ENCODE assay signal across 8 mouse cellular contexts in genomic region chr1:180848114-180848510, GRCm38 (mm10). TPM values are rescaled to one million over a fixed set of nuclear protein-coding genes. Genes with fewer than 3 reads are reported as not detected.
DNase-seq lines count a peak whose midpoint lies in the region; ATAC-seq and TF ChIP-seq lines count a peak whose summit lies in the region.

No protein-coding gene starts in this region.

- H3K4me1 ChIP-seq in G1E (ENCODE audit: insufficient read depth, low read depth, low read length): peaks cover 50% of the 10 kb centered on the region
- H3K4me1 ChIP-seq in forebrain, embryonic 15.5 days: peaks cover 48% of the 10 kb centered on the region
- H3K4me1 ChIP-seq in liver, postnatal 0 days (ENCODE audit: insufficient read depth): peaks cover 43% of the 10 kb centered on the region
- H3K4me1 ChIP-seq in neural tube, embryonic 13.5 days (replicated peaks): peaks cover 48% of the 10 kb centered on the region
- peaks cover 8% of the 10 kb centered on the region for H3K4me1 ChIP-seq in testis, adult 2 months (ENCODE audit: control insufficient read depth, insufficient read depth, low read length)

- TF ChIP-seq POLR2A in testis, adult 2 months (IDR thresholded peaks at IDR 0.05; ENCODE audit: control insufficient read depth, low read depth, low read length): no peak

- peak; percentile 59 for ATAC-seq in G1E (ENCODE audit: extremely low read depth, insufficient number of reproducible peaks, low FRiP score, poor library complexity, severe bottlenecking)
- peak; percentile 62 for ATAC-seq in forebrain, embryonic 15.5 days (replicated peaks)
- peak; percentile 21 for ATAC-seq in liver, postnatal 0 days
- ATAC-seq in neural tube, embryonic 13.5 days (ENCODE audit: low read depth): peak; percentile 57

- intact Hi-C loops in heart, postnatal 14 days (cut with DNase I): loop anchor here (1.0 kb wide), 1 partner anchor 34 kb away; no protein-coding TSS in a partner anchor

- H3K27ac ChIP-seq in forebrain, embryonic 15.5 days (replicated peaks): peak overlapping the region; percentile 99
- H3K27ac ChIP-seq in liver, postnatal 0 days (ENCODE audit: low read depth): peak overlapping the region; percentile 95
- H3K27ac ChIP-seq in neural tube, embryonic 13.5 days (replicated peaks): peak overlapping the region; percentile 100
- H3K27ac ChIP-seq in testis, adult 2 months (ENCODE audit: control insufficient read depth, insufficient read depth, low read depth, low read length): peak overlapping the region; percentile 88

- H3K4me3 ChIP-seq in G1E (ENCODE audit: low read depth, low read length): peak overlapping the region; percentile 67
- H3K4me3 ChIP-seq in forebrain, embryonic 15.5 days: peak overlapping the region; percentile 34
- H3K4me3 ChIP-seq in liver, postnatal 0 days (ENCODE audit: low read depth, low read length): peak overlapping the region; percentile 48
- peak overlapping the region; percentile 33 for H3K4me3 ChIP-seq in neural tube, embryonic 13.5 days
- peak overlapping the region; percentile 26; the same call in 1 of the 2 replicates for H3K4me3 ChIP-seq in testis, adult 2 months (ENCODE audit: control insufficient read depth, low read depth, low read length)

- WGBS in forebrain, embryonic 15.5 days: 0% methylated on average over 9 of the region's 9 CpGs
- 1% methylated on average over 9 of the region's 9 CpGs for WGBS in liver, postnatal 0 days (ENCODE audit: insufficient replicate concordance)
- WGBS in neural tube, embryonic 13.5 days: 2% methylated on average over 9 of the region's 9 CpGs

- TF ChIP-seq EP300 in liver, postnatal 0 days (IDR thresholded peaks at IDR 0.05; ENCODE audit: low read depth): peak; percentile 34; the same call in 1 of the 2 replicates

- H3K36me3 ChIP-seq in G1E (replicated peaks): peaks cover 10% of the 10 kb centered on the region
- H3K36me3 ChIP-seq in forebrain, embryonic 15.5 days: no peaks in the 10 kb centered on the region
- H3K36me3 ChIP-seq in liver, postnatal 0 days (replicated peaks; ENCODE audit: insufficient read depth, low read length): no peaks in the 10 kb centered on the region
- no peaks in the 10 kb centered on the region for H3K36me3 ChIP-seq in neural tube, embryonic 13.5 days
- no peaks in the 10 kb centered on the region for H3K36me3 ChIP-seq in testis, adult 2 months (ENCODE audit: control insufficient read depth, insufficient read depth, low read length)

- H3K27me3 ChIP-seq in G1E (ENCODE audit: insufficient read depth, low read length): no peaks in the 10 kb centered on the region
- no peaks in the 10 kb centered on the region for H3K27me3 ChIP-seq in forebrain, embryonic 15.5 days
- no peaks in the 10 kb centered on the region for H3K27me3 ChIP-seq in liver, postnatal 0 days (ENCODE audit: insufficient read depth, low read length)
- no peaks in the 10 kb centered on the region for H3K27me3 ChIP-seq in neural tube, embryonic 13.5 days
- H3K27me3 ChIP-seq in testis, adult 2 months (ENCODE audit: control insufficient read depth, insufficient read depth, low read length): no peaks in the 10 kb centered on the region

- H3K4me2 ChIP-seq in forebrain, embryonic 15.5 days (replicated peaks): peak overlapping the region; percentile 56
- H3K4me2 ChIP-seq in liver, postnatal 0 days (ENCODE audit: low read depth, low read length): peak overlapping the region; percentile 76
- H3K4me2 ChIP-seq in neural tube, embryonic 13.5 days: peak overlapping the region; percentile 61

- TF ChIP-seq CTCF in G1E (IDR thresholded peaks at IDR 0.05; ENCODE audit: low read depth, low read length): no peak
- no peak for TF ChIP-seq CTCF in liver, postnatal 0 days (IDR thresholded peaks at IDR 0.05; ENCODE audit: low read depth)
- no peak for TF ChIP-seq CTCF in testis, adult 2 months (IDR thresholded peaks at IDR 0.05; ENCODE audit: control insufficient read depth, insufficient read depth, insufficient replicate concordance, low read depth, low read length)

- H3K9ac ChIP-seq in forebrain, embryonic 15.5 days (replicated peaks): peak overlapping the region; percentile 48
- H3K9ac ChIP-seq in liver, postnatal 0 days (replicated peaks): peak overlapping the region; percentile 64
- H3K9ac ChIP-seq in neural tube, embryonic 13.5 days: peak overlapping the region; percentile 79

- DNase-seq in G1E (ENCODE audit: low spot score): peak; percentile 79
- peak; percentile 78 for DNase-seq in cerebellum, adult 11-12 months
- DNase-seq in heart, postnatal 14 days: peak; percentile 69 to 76
- peak; percentile 74 for DNase-seq in layer of hippocampus, adult 11-12 months (ENCODE audit: low spot score)
- DNase-seq in liver, postnatal 0 days: peak; percentile 69

- H3K9me3 ChIP-seq in G1E (replicated peaks): no peaks in the 10 kb centered on the region
- no peaks in the 10 kb centered on the region for H3K9me3 ChIP-seq in forebrain, embryonic 15.5 days
- H3K9me3 ChIP-seq in liver, postnatal 0 days (ENCODE audit: low read length): no peaks in the 10 kb centered on the region
- H3K9me3 ChIP-seq in neural tube, embryonic 13.5 days: no peaks in the 10 kb centered on the region

RNA-seq across cellular contexts. Expression of gene Sde2, which starts 2.8 kb away (rescaled TPM):
- total RNA-seq in G1E (2014; fragmentation: Nextera tagmentation): 41.0 and 43.2 TPM in 2 replicates
- 52.6 and 72.2 TPM in 2 replicates for total RNA-seq in G1E (2017)
- polyA plus RNA-seq in G1E (2012): 37.2 and 51.6 TPM in 2 replicates
- polyA plus RNA-seq in forebrain, embryonic 15.5 days (2015; fragmentation: Nextera tagmentation; extraction: Ambion mirVana): 35.7 and 35.9 TPM in 2 replicates
- 10 to 100 TPM; 12.4 to 14.9 TPM for total RNA-seq in heart, postnatal 14 days (2021)
- 11.5 and 11.8 TPM in 2 replicates for polyA plus RNA-seq in liver, postnatal 0 days (2015; fragmentation: Nextera tagmentation; extraction: Ambion mirVana)
- 25.7 and 33.7 TPM in 2 replicates for polyA plus RNA-seq in neural tube, embryonic 13.5 days (2015; fragmentation: Nextera tagmentation; extraction: Ambion mirVana)
- 9.1 and 11.1 TPM in 2 replicates for polyA plus RNA-seq in testis, adult 2 months (2012; rRNA removed)

RNA-seq across cellular contexts. Expression of gene H3f3a, which starts 34.4 kb away (rescaled TPM):
- total RNA-seq in G1E (2014; fragmentation: Nextera tagmentation) (1,182 and 1,327 TPM in 2 replicates), G1E (2017) (2,511 and 3,138 TPM in 2 replicates)
- 1,136 and 1,527 TPM in 2 replicates for polyA plus RNA-seq in G1E (2012)
- polyA plus RNA-seq in forebrain, embryonic 15.5 days (2015; fragmentation: Nextera tagmentation; extraction: Ambion mirVana): 3,899 and 4,029 TPM in 2 replicates
- 100 to 1,000 TPM; 659 to 710 TPM for total RNA-seq in heart, postnatal 14 days (2021)
- polyA plus RNA-seq in liver, postnatal 0 days (2015; fragmentation: Nextera tagmentation; extraction: Ambion mirVana): 1,306 and 1,327 TPM in 2 replicates
- polyA plus RNA-seq in neural tube, embryonic 13.5 days (2015; fragmentation: Nextera tagmentation; extraction: Ambion mirVana): 3,608 and 3,867 TPM in 2 replicates
- polyA plus RNA-seq in testis, adult 2 months (2012; rRNA removed): 538 and 540 TPM in 2 replicates

RNA-seq across cellular contexts. Expression of gene Lefty2, which starts 44.8 kb away (rescaled TPM):
- total RNA-seq in G1E (2014; fragmentation: Nextera tagmentation): not detected in 2 replicates
- total RNA-seq in G1E (2017): 0.06 and 0.11 TPM in 2 replicates
- not detected in 2 replicates for polyA plus RNA-seq in G1E (2012)
- polyA plus RNA-seq in forebrain, embryonic 15.5 days (2015; fragmentation: Nextera tagmentation; extraction: Ambion mirVana): 3.7 and 4.5 TPM in 2 replicates
- under 1 TPM in 1 of 2 experiments, not detected in 1; 0.07 TPM for total RNA-seq in heart, postnatal 14 days (2021)
- polyA plus RNA-seq in liver, postnatal 0 days (2015; fragmentation: Nextera tagmentation; extraction: Ambion mirVana): not detected in 2 replicates
- 0.15 TPM in 1 of 2 replicates, not detected in the other for polyA plus RNA-seq in neural tube, embryonic 13.5 days (2015; fragmentation: Nextera tagmentation; extraction: Ambion mirVana)
- 0.17 and 0.18 TPM in 2 replicates for polyA plus RNA-seq in testis, adult 2 months (2012; rRNA removed)

RNA-seq across cellular contexts. Expression of gene Pycr2, which starts 56.0 kb away (rescaled TPM):
- total RNA-seq in G1E (2014; fragmentation: Nextera tagmentation) (22.7 and 24.8 TPM in 2 replicates), G1E (2017) (23.2 and 26.4 TPM in 2 replicates)
- polyA plus RNA-seq in G1E (2012): 122 and 154 TPM in 2 replicates
- 85.1 and 88.7 TPM in 2 replicates for polyA plus RNA-seq in forebrain, embryonic 15.5 days (2015; fragmentation: Nextera tagmentation; extraction: Ambion mirVana)
- total RNA-seq in heart, postnatal 14 days (2021): 10 to 100 TPM; 14.8 to 15.1 TPM
- 33.3 and 43.4 TPM in 2 replicates for polyA plus RNA-seq in liver, postnatal 0 days (2015; fragmentation: Nextera tagmentation; extraction: Ambion mirVana)
- 72.2 and 73.4 TPM in 2 replicates for polyA plus RNA-seq in neural tube, embryonic 13.5 days (2015; fragmentation: Nextera tagmentation; extraction: Ambion mirVana)
- polyA plus RNA-seq in testis, adult 2 months (2012; rRNA removed): 8.6 and 9.7 TPM in 2 replicates

Comparison
In these comparisons a context has a peak if more than half of its experiments do, and no peak if none do; other contexts are left out.
1. Peak in every context shown above with its lines: DNase-seq, ATAC-seq, H3K4me3 ChIP-seq and H3K27ac ChIP-seq.